Mouse (Mus musculus) spleen, postnatal 4 days (tissue): ENCODE results near the gene Il13.

Source experiments
- DNase-seq, 2 experiments: peaks; one replicate each; pipeline ENCODE4 v3.0.0; 2022; ENCODE audit warnings: low spot score in 2 of 2

Il13 gene

GRCm38 (mm10) chr11:53634556-53634955 is at the start of gene Il13:
Il13 (minus strand) TSS chr11:53634702.
- no peak for DNase-seq

- no peak for DNase-seq
These were observed 48.6 kb upstream of the Il13 start for GRCm38 (mm10) chr11:53682994-53683530.

- DNase-seq = no peak
These were observed 47.7 kb upstream of the Il13 start for GRCm38 (mm10) chr11:53682170-53682569.

GRCm38 (mm10) chr11:53681686-53682085 is 47.2 kb upstream of the Il13 start:
- no peak for DNase-seq

GRCm38 (mm10) chr11:53680141-53680540 is 45.6 kb upstream of the Il13 start:
- DNase-seq = no peak

- no peak for DNase-seq
These were observed 36.9 kb upstream of the Il13 start for GRCm38 (mm10) chr11:53671414-53671813.

GRCm38 (mm10) chr11:53664091-53664490 is 29.6 kb upstream of the Il13 start:
- DNase-seq = no peak

GRCm38 (mm10) chr11:53662794-53663674 is 28.5 kb upstream of the Il13 start:
- DNase-seq = no peak

GRCm38 (mm10) chr11:53657828-53658227 is 23.3 kb upstream of the Il13 start:
- no peak for DNase-seq

- no peak for DNase-seq
These were observed 22.9 kb upstream of the Il13 start for GRCm38 (mm10) chr11:53657381-53657780.

GRCm38 (mm10) chr11:53656558-53657202 is 22.2 kb upstream of the Il13 start:
- no peak for DNase-seq

- no peak for DNase-seq
These were observed 20.5 kb upstream of the Il13 start for GRCm38 (mm10) chr11:53655043-53655442.

- no peak for DNase-seq
These were observed 17.9 kb upstream of the Il13 start for GRCm38 (mm10) chr11:53652427-53652826.

GRCm38 (mm10) chr11:53651441-53651840 is 16.9 kb upstream of the Il13 start:
- DNase-seq = no peak

GRCm38 (mm10) chr11:53644017-53644416 is 9.5 kb upstream of the Il13 start:
- DNase-seq = no peak

- no peak for DNase-seq
These were observed 8.3 kb upstream of the Il13 start for GRCm38 (mm10) chr11:53642744-53643279.

- DNase-seq = no peak
These were observed 3.3 kb upstream of the Il13 start for GRCm38 (mm10) chr11:53637803-53638260.

GRCm38 (mm10) chr11:53637046-53637802 is 2.7 kb upstream of the Il13 start:
- DNase-seq = no peak

- no peak for DNase-seq
These were observed 1.7 kb upstream of the Il13 start for GRCm38 (mm10) chr11:53636183-53636646.

- no peak for DNase-seq
These were observed 1.2 kb upstream of the Il13 start for GRCm38 (mm10) chr11:53635590-53636182.

GRCm38 (mm10) chr11:53633644-53634043 is 858 bp downstream of the Il13 start:
- no peak for DNase-seq
